Mouse (Mus musculus) forelimb bud, embryonic 11.5 days (tissue): ENCODE data around the gene Iqcd.

Experiments used
- DNase-seq: peaks from one replicate; pipeline ENCODE4 v3.0.0-alpha.2; 2012; ENCODE audit warnings: low read depth, low spot score

Gene Iqcd

DNA sequence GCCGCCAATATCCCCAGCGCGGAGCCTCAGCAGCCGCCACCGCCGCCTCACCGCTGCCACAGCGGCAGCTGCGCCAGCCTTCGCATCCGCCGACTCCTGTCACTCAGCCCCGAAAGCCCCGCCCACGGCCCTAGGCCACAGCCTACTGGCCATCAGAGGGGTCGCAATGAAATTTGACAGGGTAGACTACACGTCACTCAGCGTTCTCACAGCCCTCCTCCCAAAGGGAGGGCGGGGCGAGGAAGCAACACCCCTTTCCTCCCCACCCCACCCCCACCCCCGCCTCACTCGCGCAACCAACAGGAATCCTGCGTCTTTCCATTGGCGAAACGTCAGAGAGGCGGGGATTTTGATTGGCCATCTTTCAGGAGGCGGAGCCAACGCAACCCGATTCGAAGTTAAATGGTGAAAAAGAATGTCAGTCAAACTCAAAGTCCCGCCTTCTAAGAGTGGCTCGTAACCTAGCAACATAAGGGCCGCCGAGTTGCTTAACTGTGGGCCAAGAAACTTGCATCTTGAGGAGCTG is at the start of gene Iqcd, which contains the start of gene Tpcn1:
Gene Iqcd, plus strand, starts transcription at position 448 of the 526 bp plus-strand sequence.
Gene Tpcn1, minus strand, starts transcription at position 105 of the 526 bp plus-strand sequence.
- peak; percentile 100 for DNase-seq

DNA sequence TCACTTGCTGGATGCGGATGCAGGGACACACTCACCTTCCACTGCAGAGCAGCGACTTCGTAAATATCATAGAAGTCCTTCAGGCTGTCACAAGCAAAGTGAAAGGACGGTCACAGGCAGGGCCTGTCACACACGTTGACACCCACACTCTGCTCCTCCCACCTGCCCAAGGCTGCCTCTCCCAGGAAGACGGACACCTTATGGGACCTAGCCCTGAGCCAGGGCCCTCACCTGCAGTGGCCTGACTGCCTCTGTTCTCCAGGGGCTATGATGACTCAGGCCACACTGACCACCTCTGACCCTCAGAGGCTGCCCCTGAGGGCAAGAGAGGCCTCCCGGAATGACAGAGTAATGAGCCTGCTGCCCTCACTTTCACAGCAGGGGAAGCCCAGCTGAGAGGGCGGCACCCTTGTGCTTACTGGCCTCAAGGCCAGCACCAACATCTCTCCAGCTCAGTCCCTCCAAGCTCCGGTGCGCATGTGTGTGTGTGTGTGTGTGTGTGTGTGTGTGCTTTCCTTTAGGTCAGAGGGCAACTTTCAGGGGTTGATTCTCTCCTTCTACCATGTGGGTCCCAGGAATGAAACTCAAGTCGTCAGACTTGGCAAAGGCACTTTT is 40.5 kb upstream of the Iqcd start:
- no peak for DNase-seq

DNA sequence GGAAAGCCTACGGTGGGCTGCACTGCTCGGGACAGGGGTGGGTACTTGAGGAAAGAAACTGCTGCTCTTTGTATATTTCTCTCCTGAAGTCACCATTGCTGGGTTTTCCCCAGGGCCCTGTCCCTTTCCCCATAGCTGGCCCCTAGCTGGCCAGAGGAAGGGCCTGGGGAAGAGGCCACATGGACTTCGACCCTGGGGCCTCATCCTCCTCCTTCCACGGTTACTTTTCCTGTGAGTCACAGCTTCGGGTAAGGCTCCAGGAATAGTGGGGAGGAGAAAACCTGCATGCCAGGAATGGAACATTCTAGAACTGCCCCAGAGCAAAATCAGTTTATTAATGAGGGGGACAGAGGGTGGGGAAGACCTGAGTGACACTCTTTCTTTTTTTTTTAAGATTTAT is 38.7 kb upstream of the Iqcd start:
- DNase-seq: no peak

DNA sequence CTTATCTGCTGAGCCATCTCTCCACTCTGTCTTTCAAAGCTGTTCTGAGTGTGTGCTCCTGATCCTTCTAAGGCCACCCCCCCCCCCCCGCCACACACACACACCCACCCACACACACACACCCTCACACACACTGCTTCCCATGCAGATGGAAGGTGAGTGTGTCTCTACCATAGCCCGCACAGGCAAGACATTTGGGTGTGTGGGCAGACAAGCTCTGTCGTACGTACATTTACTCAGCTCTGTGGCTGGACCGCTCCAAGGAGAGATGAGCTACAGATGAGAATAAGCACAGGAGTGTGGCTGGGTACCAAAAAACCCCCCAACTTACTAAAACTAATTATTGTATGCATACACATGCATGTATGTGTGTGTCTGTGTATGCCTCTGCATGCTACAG is 38.1 kb upstream of the Iqcd start:
- DNase-seq: no peak

DNA sequence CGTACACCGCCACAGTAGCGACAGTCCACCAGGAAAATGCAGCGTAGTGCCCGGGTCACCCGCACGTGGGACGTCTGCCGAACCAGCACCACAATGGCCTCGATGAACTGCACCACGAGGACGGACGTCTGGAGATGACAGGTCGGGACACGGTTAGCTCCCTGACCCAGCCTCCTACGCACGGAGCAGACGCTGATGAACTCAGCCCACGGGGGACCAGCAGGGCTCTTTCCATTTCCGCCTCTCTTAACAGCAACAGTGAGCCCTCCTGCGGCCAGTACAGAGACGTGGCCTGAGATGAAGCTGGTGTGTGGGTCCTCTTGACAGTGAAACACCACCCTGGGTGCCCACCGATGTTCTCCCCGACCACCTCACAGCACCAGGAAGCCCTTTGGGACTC is 32.9 kb upstream of the Iqcd start:
- no peak for DNase-seq

DNA sequence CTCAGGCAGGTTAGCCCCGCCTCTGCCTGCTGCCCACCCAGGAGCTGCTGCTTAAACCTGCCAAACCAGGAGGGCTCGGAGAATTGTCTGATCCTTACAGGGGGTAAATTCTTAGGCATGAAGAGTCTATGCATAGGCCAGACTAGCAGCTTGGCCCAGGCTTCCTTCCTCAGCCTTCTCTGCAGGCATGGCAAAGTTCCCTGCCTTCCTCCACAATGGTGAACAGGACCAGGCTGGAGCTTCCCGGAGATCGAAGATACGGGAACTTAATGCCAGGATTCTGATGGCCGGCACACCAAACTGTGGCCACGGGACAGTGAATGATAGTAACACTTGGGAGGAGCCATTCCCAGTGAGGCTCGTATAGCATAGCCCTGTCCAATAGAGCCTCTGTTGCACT is 30.8 kb upstream of the Iqcd start:
- no peak for DNase-seq

DNA sequence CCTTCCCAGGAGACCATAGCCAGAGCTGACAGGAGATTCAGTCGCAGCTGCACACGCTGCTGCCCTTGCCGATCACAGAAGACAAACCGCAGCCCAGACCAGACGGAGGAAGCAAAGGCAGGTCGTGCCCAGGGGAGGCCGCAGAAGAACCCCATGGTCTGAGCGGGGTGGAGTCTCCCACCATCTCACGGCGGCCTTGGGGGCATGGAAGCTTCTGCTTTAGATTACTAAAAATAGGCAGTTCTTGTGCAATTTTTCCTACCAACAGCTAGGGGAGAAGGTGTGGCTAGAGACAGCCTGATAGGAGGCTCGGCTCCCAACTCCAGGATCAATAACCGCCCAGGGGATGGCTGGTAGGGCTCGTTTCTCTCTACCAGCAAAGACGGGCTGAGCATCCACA is 30.1 kb upstream of the Iqcd start:
- DNase-seq: no peak

DNA sequence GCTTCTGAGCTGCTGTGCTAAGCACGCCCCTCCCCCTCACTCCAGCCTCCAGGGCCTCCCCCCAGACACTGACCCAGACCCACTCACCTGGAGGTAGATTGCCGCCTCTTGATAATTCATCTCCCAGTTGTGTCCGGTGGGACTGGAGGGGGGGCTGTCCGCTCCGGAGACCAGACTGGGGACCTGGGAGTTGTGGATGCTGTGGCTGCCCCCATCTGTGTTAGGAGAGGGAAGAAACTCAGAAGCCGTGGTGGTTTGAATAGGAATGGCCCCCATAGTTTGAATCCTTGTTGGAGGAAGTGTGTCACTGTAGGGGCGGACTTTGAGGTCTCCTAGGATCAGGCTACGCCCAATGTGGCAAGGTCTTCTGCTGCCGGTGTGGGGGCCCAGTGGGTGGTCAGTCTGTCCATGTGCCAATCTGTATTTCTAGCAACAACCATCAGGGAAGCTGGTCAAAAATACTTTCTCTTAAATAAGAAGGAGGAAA is 28.6 kb upstream of the Iqcd start:
- DNase-seq: no peak

DNA sequence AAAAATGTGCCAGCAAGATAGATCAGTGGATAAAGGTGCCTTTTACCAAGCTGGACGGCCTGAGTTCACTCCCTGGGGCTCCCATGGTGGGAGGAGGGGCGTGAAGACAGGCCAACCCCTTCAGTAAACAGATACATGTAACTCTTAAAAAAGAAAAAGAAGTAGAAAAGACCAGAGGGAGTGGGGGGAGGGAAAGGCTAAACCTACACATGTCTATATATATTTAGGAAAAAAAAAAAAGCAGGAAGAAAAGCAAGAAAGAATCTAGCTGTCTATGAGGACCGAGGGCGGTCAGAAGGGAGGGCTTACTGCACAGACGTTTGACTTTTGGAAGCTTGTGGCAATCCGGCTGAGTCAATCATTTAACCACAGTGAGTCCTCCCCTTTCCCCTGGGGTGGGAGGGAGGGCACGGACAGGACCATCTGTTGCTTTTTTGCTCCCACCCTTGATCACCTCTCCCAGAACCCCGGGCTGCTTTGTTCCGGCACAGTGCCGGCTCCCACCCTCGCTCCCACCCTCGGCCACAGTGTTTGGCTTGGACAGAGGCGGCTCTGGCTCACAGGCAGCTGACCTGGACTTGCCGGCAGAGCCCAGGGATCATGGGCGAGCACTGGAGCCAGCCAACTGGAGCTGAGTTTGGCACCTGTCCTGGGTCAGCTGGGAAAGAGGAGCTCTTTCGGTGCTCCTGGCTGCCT is 28.1 kb upstream of the Iqcd start:
- peak; percentile 51 for DNase-seq

DNA sequence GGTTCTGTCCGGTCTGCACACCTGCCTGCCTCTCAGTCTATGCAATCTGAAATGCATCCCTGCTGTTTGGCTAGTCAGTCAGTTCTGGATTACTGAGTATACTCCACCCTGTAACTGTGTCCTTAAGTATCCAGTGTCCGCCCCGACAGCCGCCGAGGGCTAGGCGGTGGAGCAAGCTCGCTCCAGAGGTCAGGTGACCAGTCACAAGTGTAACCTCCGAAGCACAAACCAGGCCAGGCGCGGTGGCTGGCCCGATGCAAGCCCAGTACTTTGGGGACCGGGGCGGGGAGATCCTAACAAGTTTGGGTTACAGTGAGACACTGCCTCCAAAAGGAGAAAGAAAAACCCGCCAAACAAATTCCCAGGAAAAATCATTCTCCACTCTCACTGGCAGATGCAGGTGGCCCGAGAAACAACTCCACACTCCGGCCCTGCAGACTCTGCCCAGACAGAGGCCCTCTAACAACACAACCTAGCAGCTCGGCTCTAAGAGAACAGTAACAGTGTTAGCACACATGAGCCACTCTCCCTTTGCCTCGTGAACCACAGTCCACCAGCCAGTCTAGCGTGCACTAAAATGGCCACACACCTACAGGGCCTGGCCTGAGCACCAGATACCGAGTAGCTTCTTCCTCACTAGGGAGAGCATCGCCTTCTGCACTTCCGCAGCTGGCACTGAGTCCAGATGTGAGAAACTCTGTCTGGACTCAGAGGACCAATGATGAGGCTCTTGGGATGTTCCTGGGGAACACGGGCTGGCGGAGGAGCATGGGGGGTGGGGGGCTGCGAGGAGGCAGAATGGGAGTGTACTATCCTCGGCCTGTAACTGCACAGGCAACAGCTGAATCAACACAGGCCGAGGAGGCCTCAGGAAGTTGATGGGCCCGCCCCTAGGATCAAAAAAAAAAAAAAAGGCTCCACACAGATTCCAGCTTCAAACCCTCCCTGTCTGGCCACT is 25.6 kb upstream of the Iqcd start:
- peak; percentile 43 for DNase-seq

DNA sequence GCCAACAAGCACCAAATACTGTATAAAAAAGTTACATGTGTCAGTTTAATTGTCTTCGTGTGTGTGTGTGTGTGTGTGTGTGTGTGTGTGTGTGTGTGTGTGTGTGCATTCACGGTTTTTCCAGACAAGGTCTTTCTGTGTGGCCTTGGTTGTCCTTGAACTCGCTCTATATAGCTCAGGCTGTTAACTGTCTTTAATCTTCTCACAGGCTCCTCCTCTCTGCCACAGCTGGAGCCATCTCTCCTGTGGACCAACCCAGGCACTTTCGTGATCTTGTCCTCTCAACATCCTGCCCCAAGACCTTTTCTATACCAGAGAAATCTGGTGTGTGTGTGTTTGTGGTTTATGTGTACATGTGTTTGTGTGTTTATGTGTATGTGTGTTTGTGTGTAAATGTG is 24.9 kb upstream of the Iqcd start:
- DNase-seq: no peak

DNA sequence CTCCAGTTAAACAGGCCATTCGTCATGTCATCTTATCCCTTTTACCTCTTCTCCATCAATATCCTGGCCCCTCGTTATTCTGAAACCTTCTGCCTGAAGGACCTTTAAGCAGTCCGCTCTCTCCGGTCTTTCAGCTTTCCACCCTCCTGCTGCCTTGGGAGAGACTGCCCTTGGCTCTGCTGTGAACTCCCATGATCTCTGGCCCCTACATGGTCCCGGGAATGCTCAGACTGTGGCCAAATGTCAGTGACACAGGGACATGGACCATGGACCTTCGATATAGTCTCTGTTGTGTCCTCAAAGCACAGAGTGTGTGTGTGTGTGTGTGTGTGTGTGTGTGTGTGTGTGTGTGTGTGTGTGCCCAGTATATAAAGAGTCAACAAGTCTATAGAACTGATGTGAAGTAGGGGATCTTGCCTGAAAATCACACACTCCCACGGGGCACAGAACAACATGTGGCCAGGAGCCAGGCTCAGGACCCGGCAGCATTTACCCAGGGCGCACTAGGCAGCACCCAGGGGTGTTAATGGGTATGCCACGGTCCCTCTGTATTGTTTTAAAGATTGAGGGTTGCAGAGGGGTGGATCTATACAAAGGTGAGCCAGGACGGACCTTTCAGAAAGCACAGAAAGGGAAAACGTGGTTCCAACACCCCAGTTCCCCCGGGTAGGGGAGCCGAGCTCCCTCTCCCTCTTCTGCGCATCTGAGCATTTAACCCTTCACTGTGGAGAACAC is 23.5 kb upstream of the Iqcd start:
- no peak for DNase-seq

DNA sequence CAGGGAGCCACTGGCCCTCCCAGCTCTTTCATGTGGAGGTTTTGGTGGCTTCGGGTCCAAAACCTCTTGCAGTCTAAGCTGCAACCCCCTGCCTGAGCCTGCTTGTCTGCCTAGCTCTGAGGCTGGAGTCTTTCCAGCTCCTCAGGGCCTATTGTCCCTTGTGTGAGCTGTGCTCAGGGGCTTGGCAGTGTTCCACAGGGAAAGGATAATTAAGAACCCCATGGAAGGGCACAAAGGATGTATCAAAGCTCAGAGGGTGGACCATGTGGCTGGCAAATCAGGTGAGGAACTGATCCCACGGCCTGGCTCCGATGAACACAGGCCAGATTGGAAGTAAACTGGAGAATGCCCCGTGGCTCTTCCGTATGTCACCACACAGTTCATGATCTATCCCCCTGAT is 22.7 kb upstream of the Iqcd start:
- no peak for DNase-seq

DNA sequence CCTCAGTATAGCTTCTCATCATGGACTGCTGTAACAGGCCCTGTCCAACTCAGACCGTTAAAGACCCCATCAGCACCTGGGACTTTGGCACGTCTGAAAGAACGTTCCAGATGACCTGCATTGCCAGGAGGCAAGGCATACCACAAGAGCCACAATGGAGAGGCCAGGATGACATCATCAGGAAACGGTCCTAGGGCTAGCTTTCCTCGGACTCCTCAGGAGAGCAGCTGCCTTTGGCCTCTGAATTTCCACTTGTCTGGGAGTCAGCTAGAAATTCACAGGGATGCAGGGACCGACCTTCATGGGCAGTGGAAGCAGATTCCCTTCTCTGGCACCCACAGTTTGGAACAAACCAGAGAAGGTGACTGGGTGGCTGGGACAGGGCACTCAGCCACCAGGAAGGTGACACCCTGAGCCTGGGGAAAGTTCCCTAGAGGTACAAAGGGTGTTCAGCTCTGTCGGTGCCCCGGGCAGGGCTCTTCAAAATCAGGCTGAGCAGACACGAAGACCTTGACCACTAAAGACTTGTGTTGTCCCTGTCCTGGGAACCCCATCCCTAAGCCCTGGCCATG is 22.0 kb upstream of the Iqcd start:
- DNase-seq: no peak

DNA sequence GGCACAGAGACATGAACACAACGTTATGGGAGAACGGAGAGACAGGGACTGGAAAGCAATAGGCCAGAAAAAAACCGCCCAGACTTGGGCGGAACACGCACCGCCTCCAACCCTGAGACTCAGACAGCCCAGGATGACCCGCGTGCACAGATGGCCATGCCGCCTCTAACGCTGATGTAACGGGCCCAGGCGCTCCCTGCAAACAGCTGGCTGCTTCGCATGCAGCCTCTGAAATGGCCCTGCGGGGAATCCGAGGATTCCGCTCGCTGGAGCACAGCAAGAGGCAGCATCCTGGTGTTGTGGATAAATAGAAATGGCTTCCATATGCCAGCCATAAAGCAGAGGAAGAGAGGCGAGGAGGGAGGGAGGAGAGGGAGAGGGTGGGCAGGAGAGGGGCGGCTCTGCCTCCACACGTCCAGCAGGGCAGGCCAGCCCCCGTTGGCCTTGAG is 21.5 kb upstream of the Iqcd start:
- peak; percentile 79 for DNase-seq

DNA sequence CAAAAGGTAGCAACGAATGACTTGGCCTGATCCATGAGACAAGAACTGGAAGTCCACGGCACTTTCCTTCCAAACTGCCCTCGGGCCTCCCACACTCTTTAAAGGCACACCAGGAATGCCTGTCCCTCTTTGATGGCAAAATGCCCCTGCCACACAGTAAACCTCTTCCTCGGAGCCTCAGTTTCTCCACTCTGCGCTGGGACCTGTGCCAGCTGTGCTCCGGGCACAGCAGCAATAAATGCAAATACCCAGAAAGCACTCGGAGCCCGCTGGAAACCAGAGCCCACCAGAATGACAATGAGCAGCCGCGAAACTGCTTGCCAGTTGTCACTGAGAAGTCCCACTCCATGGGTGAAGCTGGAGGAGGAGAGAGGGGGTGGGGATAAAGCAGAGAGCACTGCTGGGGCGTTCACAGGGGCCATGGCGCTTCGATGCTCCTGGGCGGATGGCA is 21.0 kb upstream of the Iqcd start:
- DNase-seq: no peak

DNA sequence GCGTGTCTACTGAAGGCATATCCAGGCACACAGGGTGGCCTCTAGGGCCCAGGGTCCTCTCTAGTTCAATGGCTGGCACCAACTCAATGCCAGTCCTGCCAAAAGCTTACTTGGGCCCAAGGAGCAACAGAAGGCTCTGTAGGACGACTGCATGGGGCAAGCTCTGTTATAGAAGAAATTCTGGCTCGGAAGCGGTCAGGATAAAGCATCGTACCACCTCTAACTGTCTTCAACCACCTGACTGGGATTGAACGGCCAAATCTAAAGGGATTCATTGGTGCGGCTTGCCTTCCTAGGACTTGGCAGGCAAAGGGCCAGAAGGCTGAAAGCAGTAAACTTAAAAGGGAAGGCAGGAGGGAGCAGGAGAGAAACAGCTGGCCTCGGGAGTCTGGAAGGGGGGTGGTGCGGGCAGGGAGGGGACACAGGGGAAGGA is 20.5 kb upstream of the Iqcd start:
- no peak for DNase-seq

DNA sequence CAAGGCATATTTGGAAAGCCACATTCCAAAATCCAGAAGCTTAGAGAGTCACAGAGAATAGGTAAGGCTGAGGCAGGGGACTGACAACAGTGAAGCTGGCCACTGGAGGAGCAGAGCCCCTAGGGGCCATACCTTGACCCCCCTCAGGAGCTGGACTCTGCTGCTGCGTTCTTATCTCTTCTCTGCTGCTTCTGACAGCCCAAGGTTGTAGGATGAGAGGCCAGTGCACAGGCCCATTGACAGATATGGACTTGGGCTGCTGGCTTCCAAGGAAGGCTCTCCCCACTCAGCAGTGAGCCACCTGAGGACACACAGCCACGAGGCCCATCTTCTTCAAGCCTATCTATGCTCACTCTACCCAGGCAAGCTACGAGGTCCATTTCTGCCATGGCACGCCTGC is 19.9 kb upstream of the Iqcd start:
- no peak for DNase-seq

DNA sequence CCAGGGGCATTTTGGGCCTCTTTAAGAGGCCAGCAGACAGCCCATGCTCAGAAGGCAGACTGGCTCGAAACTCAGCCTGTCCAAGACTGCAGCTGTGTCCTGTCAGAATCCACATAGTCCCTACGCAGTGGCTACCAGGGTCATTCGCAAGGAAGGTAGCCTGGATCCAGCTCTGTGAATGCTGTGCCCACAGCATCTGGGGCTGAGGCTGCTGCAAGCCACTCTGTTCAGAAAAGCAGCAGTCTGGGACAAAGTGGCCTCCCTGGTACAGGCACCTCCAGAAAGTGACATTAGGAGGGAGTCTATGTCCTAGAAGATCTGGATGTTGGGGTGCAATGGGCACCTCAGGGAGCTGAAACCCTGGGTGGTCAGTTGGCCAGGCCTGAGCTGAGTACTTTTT is 19.0 kb upstream of the Iqcd start:
- no peak for DNase-seq

DNA sequence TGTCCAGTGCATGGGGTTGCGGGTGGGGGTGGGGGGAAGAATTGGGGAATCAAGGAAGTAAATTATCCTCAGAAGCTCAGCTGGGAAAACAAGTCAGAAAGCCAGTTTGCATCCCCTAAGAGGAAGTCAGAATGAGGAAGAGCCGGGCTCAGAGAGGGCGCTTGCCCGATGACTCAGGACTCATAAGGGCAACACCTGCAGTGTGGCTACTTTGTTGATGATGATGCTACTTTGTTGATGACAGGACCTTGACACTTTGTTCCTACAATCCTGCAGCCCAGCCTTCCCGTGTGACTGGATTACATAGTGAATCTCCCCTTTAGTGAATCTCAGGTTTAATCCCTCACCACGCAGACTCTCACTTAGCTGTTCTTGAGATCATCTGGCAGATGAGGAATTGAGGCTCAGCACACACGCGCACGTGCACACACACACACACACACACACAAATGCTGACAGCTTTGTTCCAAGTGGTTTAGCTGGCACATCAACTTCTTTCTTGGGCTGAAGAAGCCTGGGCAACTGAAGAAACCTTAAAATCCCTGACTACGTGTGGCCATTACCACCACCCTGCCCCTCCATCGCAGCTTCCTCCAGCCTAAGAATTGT is 18.4 kb upstream of the Iqcd start:
- DNase-seq: no peak
